Mouse (Mus musculus) bone marrow, adult 2 months (tissue): ENCODE results near the gene Pgghg.

Experiments
- CTCF ChIP-seq: fragments of 200-500 bp; IDR thresholded peaks from 2 replicates; pipeline ENCODE4 v1.5.1; 2011; ENCODE audit warnings: low read length, control low read depth; ENCODE audit not compliant: control insufficient read depth, insufficient read depth
- POLR2A ChIP-seq: fragments of 200-500 bp; IDR thresholded peaks from 2 replicates; pipeline ENCODE4 v1.6.1; 2011; ENCODE audit warnings: low read depth, mild to moderate bottlenecking, control low read depth, low read length, borderline replicate concordance; ENCODE audit not compliant: control insufficient read depth

DNA sequence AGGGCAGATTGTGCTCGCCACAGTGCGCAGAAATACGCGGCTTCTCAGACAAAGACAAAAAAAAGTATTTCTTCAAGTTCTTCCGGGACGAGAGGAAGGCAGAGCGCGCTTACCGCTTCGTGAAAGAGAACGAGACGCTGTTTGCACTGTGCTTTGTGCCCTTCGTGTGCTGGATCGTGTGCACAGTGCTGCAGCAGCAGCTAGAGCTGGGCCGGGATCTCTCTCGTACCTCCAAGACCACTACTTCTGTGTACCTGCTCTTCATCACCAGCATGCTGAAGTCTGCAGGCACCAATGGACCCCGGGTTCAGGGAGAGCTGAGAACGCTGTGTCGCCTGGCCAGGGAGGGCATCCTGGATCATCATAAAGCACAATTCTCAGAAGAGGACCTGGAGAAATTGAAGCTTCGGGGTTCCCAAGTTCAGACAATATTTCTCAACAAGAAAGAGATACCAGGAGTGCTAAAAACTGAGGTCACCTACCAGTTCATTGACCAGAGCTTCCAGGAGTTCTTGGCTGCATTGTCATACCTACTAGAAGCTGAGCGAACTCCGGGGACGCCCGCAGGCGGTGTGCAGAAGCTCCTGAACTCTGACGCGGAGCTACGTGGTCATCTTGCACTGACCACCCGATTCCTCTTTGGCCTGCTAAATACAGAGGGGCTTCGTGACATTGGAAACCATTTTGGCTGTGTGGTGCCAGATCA lies 18.0 kb upstream of the Pgghg start:
- no peak for TF ChIP-seq CTCF
- TF ChIP-seq POLR2A = no peak
